Mouse (Mus musculus) lung, adult 2 months (tissue): Measurements from ENCODE around the gene Atp6v0d1.

Source experiments
- CTCF ChIP-seq: fragments of 200-500 bp; IDR thresholded peaks from 2 replicates; pipeline ENCODE4 v1.5.1; 2011; ENCODE audit warnings: mild to moderate bottlenecking, low read length, control low read depth; ENCODE audit not compliant: insufficient read depth
- POLR2A ChIP-seq: fragments of 200-500 bp; IDR thresholded peaks from 2 replicates; pipeline ENCODE4 v1.6.1; 2011; ENCODE audit warnings: low read depth, mild to moderate bottlenecking, control low read depth, low read length, borderline replicate concordance; ENCODE audit errors: extremely low read depth

DNA sequence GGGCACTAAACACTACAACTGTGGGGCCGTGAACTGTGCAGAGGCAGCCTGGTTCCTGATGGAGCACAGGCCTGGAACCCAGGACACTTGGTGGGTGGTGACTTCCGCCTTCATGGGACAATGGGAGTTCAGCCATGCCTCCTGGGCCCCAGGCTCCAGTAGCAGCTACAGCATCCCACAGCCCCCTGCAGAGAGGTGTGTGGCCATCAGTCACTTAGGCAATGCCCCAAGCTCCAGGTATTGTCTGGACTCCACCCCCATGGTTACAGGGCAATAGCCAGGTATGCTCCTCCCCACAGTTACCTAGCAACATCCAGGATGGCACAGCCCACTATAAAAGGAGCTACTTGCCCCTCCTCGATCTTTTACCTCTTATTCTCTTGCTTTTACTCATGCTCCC lies 10.6 kb downstream of the Atp6v0d1 start:
- no peak for TF ChIP-seq CTCF
- TF ChIP-seq POLR2A, result no peak
